Mouse (Mus musculus): ENCODE results near the gene Foxd1.

DNA sequence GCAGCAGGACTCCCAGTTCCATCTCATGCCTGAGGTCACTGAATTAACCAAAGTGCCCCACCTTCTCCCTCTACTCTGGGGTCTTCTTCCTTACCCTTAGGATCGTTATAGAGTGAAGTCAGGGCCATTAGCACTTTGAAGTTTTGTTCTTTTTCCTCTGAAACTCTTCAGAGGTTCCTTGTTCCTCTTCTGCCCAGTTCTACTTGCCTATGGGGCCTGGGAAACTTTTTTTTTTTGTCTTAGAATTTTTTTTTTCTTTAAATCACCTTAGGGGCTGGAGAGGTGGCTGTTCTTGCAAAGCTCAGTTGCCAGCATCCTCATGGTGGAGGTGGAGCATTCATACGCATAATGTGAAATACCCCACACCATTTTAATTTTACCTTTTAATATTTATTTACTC, 31.8 kb downstream of the Foxd1 start:
- TF ChIP-seq CTCF (conservative IDR thresholded peaks at IDR 0.05; ENCODE audit: low read length) (no peak), NANOG (IDR thresholded peaks at IDR 0.05; ENCODE audit: borderline replicate concordance, low read length) (no peak), POU5F1 (IDR thresholded peaks at IDR 0.05; ENCODE audit: borderline replicate concordance, low read length) (no peak)

All from E14TG2a.4 (cell line).